Mouse (Mus musculus) intestine, postnatal 0 days (tissue): ENCODE measurements at regions not wholly inside any gene's neighbourhood (a gene's known extent, or its start where the extent isn't known, plus 50 kb on each side); places are given as distances from the start of the nearest gene placed in this dataset.

Source experiments
- ATAC-seq: fragments of 200-750 bp; cut with Nextera tagmentation; 2 replicates; pipeline ENCODE4 v1.8.0; 2017; ENCODE audit warnings: mild to moderate bottlenecking, moderate TSS enrichment, moderate library complexity
- H3K27ac ChIP-seq: fragments of 300-500 bp; sonication (generic); 2 replicates; pipeline ENCODE4 v1.5.1; 2014; ENCODE audit warnings: mild to moderate bottlenecking, low read depth, low read length, moderate library complexity
- H3K27me3 ChIP-seq: fragments of 300-500 bp; sonication (generic); replicated peaks from 2 replicates; pipeline ENCODE4 v1.6.1; 2014; ENCODE audit warnings: low read length, mixed read lengths; ENCODE audit not compliant: control insufficient read depth, insufficient read depth
- H3K36me3 ChIP-seq: fragments of 300-500 bp; sonication (generic); 2 replicates; pipeline ENCODE4 v1.6.1; 2014; ENCODE audit warnings: mild to moderate bottlenecking, moderate library complexity; ENCODE audit not compliant: control insufficient read depth, insufficient read depth
- H3K4me1 ChIP-seq: fragments of 300-500 bp; sonication (generic); replicated peaks from 2 replicates; pipeline ENCODE4 v1.6.1; 2014; ENCODE audit warnings: antibody characterized with exemption, low read length, mixed read lengths; ENCODE audit not compliant: control insufficient read depth, insufficient read depth
- H3K4me2 ChIP-seq: fragments of 300-500 bp; sonication (generic); replicated peaks from 2 replicates; pipeline ENCODE4 v1.6.1; 2014; ENCODE audit warnings: low read depth, mild to moderate bottlenecking, moderate library complexity
- H3K4me3 ChIP-seq: fragments of 300-500 bp; sonication (generic); 2 replicates; pipeline ENCODE4 v1.5.1; 2014; ENCODE audit warnings: low read depth, low read length
- H3K9ac ChIP-seq: fragments of 300-500 bp; sonication (generic); 2 replicates; pipeline ENCODE4 v1.6.1; 2014; ENCODE audit warnings: mild to moderate bottlenecking, low read depth, low read length
- H3K9me3 ChIP-seq: fragments of 300-500 bp; sonication (generic); 2 replicates; pipeline ENCODE4 v1.6.1; 2016; ENCODE audit warnings: mixed run types; ENCODE audit not compliant: control insufficient read depth
- CTCF ChIP-seq: sonication (generic); IDR thresholded peaks from 2 replicates; pipeline ENCODE4 v1.5.1; 2016; ENCODE audit warnings: low read depth, mild to moderate bottlenecking, control low read depth, antibody characterized with exemption, moderate library complexity
- WGBS: fragments of 180-500 bp; shearing (Covaris S2); extraction: QIAGEN DNeasy Blood & Tissue Kit; methylation state at CpG from one replicate; pipeline ENCODE4 v1.1.7; 2014; 5-methylcytosine and 5-hydroxymethylcytosine counted together

DNA sequence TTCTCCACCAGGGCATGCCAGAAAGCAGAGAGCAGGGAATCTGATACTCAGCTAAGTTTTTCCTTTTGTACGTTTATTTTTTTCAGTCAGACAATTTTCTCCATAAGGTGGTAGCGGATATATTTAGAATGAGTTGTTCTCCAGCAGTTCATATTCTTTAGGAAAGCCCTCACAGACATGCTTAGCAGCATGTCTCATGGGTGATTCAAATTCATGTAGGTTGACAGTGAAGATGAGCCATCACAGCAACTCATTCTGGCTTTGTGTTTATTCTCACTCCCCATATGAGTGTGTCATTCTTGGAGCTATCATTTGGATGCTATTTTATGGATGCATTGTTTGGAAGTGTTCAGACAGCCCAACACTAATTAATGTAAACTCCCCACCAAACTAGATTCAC lies 424.2 kb upstream of the Fat3 start:
- Histone ChIP-seq H3K27ac (no peak overlapping the region), H3K4me2 (no peak overlapping the region), H3K36me3 (no peaks in the 10 kb centered on the region), H3K4me1 (no peaks in the 10 kb centered on the region), H3K9ac (no peak overlapping the region), H3K27me3 (no peaks in the 10 kb centered on the region), H3K9me3 (no peaks in the 10 kb centered on the region), H3K4me3 (no peak overlapping the region)
- no peak for TF ChIP-seq CTCF
- 87% methylated on average over 2 of the region's 2 CpGs for WGBS
- ATAC-seq: no peak

DNA sequence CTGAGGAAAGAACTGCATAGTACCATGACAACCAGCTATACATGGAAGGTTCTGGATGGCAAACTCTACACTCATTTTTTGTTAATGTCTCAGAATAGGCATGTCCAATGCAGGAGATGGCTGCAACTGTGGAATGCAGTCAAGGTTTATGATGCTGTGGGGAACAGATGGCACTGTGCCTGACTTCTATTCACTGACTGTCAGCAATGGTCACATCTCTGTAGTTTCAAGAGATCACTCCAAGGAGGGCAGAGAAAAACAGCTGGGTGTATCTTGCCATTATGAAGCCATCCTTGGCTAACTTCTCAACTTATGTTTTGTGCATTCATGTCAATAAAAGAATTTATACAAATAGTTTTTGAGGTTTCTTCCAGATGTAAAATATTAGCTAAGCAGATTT lies 405.1 kb upstream of the Fat3 start:
- Histone ChIP-seq H3K4me3 (no peak overlapping the region), H3K9ac (no peak overlapping the region), H3K4me1 (no peaks in the 10 kb centered on the region), H3K4me2 (no peak overlapping the region), H3K27me3 (no peaks in the 10 kb centered on the region), H3K36me3 (no peaks in the 10 kb centered on the region), H3K27ac (no peak overlapping the region), H3K9me3 (no peaks in the 10 kb centered on the region)
- ATAC-seq: no peak
- TF ChIP-seq CTCF: no peak

DNA sequence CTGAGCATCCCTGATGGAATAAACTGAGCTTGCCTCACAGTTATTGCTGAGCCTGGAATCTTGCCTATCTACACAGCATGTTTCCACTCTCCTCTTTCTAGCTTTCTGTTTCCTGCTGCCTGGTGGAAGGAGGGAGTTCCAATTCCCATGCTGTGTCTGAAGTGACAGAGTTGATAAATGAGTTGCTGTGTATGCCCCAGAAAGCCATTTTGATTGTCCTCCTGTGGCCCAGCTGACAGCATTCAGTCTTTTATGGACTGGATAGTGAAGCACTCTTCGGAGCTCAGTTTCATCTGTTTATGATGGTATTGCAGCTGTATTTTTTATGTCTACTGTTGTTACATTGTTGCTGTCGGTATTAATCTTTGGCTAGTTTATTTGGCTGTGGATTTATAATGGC lies 398.0 kb upstream of the Fat3 start:
- Histone ChIP-seq H3K27me3 (no peaks in the 10 kb centered on the region), H3K36me3 (no peaks in the 10 kb centered on the region), H3K9ac (no peak overlapping the region), H3K4me2 (no peak overlapping the region), H3K9me3 (no peaks in the 10 kb centered on the region), H3K4me3 (no peak overlapping the region), H3K27ac (no peak overlapping the region), H3K4me1 (no peaks in the 10 kb centered on the region)
- no peak for TF ChIP-seq CTCF
- 63% methylated on average over 2 of the region's 2 CpGs for WGBS
- no peak for ATAC-seq

DNA sequence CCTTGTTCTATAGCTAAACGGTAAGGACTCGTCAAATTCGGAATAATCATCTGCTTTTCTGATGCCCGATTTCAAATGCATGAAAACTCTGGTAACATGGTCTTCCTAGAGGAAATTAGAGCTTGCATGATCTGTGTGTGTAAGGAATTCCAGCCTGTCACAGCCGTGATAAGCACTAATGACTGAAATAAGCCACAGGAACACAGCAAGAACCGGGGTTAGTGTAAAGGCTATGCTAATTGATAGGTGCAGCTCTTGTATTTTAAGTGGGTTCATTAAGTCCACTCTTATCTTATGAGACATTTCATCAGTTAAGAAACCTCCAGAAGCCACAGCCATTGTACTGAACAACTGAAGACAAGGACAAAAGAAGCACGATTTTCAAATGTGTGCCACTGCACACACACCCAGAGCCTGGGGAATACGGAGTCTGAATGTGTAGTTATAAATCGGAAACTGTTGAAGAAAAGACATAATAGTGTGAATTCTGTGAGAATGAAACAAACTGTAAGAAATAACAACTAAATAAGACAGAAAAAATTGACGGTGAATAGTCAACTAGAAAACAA lies 351.5 kb upstream of the Fat3 start:
- no peak overlapping the region for H3K4me2 ChIP-seq
- no peaks in the 10 kb centered on the region for H3K4me1 ChIP-seq
- H3K27me3 ChIP-seq: no peaks in the 10 kb centered on the region
- H3K36me3 ChIP-seq: no peaks in the 10 kb centered on the region
- H3K9ac ChIP-seq: no peak overlapping the region
- TF ChIP-seq CTCF: no peak
- H3K4me3 ChIP-seq: no peak overlapping the region
- H3K27ac ChIP-seq: no peak overlapping the region
- WGBS: 80% methylated on average over 10 of the region's 10 CpGs
- H3K9me3 ChIP-seq: no peaks in the 10 kb centered on the region
- no peak for ATAC-seq

DNA sequence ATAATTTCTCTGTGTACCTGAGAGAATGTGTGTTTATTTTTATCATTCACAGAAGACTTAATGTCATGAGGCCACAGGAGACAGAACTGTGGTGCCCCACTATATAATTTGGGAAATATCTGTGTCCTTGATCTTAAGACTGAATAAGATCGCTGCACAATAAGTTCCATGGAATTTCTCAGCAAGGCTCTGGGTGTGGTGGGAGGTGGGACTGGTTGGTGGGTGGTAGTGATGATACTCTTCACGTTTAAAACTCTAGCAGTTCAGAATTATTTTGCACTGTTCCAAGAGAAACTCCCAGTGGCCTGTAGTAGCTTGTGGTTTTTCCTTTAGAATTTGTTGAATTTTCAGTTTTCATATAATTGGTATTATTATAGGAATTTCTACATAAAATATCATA lies 307.4 kb upstream of the Fat3 start:
- ATAC-seq: no peak
- H3K4me2 ChIP-seq: no peak overlapping the region

DNA sequence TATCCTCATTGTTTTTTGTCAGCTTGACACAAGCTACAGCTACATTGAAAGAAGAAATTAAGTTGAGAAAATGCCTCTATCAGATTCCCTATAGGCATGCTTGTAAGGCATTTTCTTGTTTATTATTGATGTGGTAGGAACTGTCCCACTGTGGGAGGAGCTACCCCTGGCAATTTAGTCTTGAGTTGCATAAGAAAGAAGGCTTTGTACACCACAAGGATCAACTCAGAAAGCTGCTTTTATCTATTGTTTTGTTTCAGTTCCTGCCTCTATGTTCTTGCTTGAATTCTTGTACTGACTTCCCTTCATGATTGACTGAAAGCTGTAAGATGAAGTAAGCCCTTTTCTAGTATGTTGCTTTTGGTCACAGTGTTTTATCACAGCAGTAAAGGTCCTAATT lies 271.8 kb upstream of the Fat3 start:
- no peak overlapping the region for H3K27ac ChIP-seq
- H3K4me3 ChIP-seq: no peak overlapping the region
- no peaks in the 10 kb centered on the region for H3K9me3 ChIP-seq
- TF ChIP-seq CTCF: no peak
- no peaks in the 10 kb centered on the region for H3K36me3 ChIP-seq
- no peaks in the 10 kb centered on the region for H3K4me1 ChIP-seq
- no peaks in the 10 kb centered on the region for H3K27me3 ChIP-seq
- H3K9ac ChIP-seq: no peak overlapping the region
- no peak for ATAC-seq
- H3K4me2 ChIP-seq: no peak overlapping the region

More for the DNA sequence above, 307.4 kb upstream of the Fat3 start:
- Histone ChIP-seq H3K4me3 (no peak overlapping the region), H3K9me3 (no peaks in the 10 kb centered on the region), H3K4me1 (no peaks in the 10 kb centered on the region), H3K27me3 (no peaks in the 10 kb centered on the region), H3K9ac (no peak overlapping the region), H3K27ac (no peak overlapping the region), H3K36me3 (no peaks in the 10 kb centered on the region)
- 66% methylated on average over 2 of the region's 2 CpGs for WGBS
- TF ChIP-seq CTCF: no peak

DNA sequence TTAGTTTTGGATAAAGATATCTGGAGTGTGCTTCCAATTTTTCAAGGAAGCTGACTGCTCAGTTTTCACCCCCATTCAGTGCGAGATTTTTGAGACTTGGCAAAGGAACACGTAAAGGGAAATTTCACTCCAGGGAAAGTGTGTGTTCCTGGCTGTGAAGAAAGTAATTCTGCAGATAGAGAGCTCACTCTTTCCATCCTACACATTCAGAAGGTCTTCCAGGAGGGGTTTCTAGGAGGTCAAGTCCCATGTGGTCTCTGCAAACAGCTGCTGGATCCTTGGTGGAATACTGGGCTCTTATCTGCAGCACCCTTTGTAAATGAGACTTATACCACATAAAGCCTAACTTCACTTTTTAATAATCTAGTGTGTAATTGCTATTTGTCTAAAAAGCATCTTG lies 226.6 kb upstream of the Fat3 start:
- no peaks in the 10 kb centered on the region for H3K27me3 ChIP-seq
- no peaks in the 10 kb centered on the region for H3K9me3 ChIP-seq
- WGBS: 85% methylated on average over 2 of the region's 2 CpGs
- TF ChIP-seq CTCF: no peak
- no peak overlapping the region for H3K4me3 ChIP-seq
- no peaks in the 10 kb centered on the region for H3K36me3 ChIP-seq
- no peak overlapping the region for H3K4me2 ChIP-seq
- no peak overlapping the region for H3K27ac ChIP-seq
- H3K9ac ChIP-seq: no peak overlapping the region
- no peak for ATAC-seq
- no peaks in the 10 kb centered on the region for H3K4me1 ChIP-seq
